Mouse (Mus musculus) brown adipose tissue, adult 24 weeks (tissue): ENCODE results near the gene Eng. TPM values are rescaled to one million over a fixed set of nuclear protein-coding genes. Genes with fewer than 3 reads are reported as not detected.
A peak's percentile ranks its signal among the peaks of the same experiment; 100 is the strongest.

Experiments used
- H3K27ac ChIP-seq: fragments of 200-500 bp; replicated peaks from 2 replicates; pipeline ENCODE4 v1.5.1; 2012; ENCODE audit warnings: low read depth, mild to moderate bottlenecking, low read length
- H3K4me1 ChIP-seq: fragments of 200-500 bp; 2 replicates; pipeline ENCODE4 v1.6.1; 2012; ENCODE audit warnings: low read length, mixed read lengths; ENCODE audit not compliant: control insufficient read depth, insufficient read depth, insufficient read length
- H3K4me3 ChIP-seq: fragments of 200-500 bp; 2 replicates; pipeline ENCODE4 v1.5.1; 2012; ENCODE audit warnings: low read depth, mild to moderate bottlenecking, low read length, moderate library complexity; ENCODE audit not compliant: insufficient read depth
- polyA plus RNA-seq: library from polyadenylated mRNA; stranded (reverse); fragments of >200 nt; gene quantifications from 2 replicates; pipeline ENCODE4 v1.2.4, GENCODE M21; 2012; ENCODE audit not compliant: missing spikeins, insufficient read depth, insufficient read length

The Eng gene
- 22.4 and 28.7 TPM in 2 replicates for polyA plus RNA-seq

GRCm38 (mm10) chr2:32646379-32647056, at the start of gene Eng:
TSS of gene Eng (plus strand) at chr2:32646595.
- Histone ChIP-seq H3K4me3 (peak within 1 kb of the TSS; percentile 95), H3K27ac (peak within 1 kb of the TSS; percentile 100), H3K4me1 (peaks cover 32% of the 10 kb centered on the region)

- peaks cover 10% of the 10 kb centered on the region for H3K4me1 ChIP-seq
- no peak overlapping the region for H3K4me3 ChIP-seq
- no peak overlapping the region for H3K27ac ChIP-seq
Observed at GRCm38 (mm10) chr2:32596725-32597124, 49.7 kb upstream of the Eng start.

GRCm38 (mm10) chr2:32597248-32597647, 49.1 kb upstream of the Eng start:
- no peak overlapping the region for H3K4me3 ChIP-seq
- peaks cover 10% of the 10 kb centered on the region for H3K4me1 ChIP-seq
- 0 out of 2 replicates have a peak overlapping the region, but pooled peaks have one; percentile 23 for H3K27ac ChIP-seq

DNA sequence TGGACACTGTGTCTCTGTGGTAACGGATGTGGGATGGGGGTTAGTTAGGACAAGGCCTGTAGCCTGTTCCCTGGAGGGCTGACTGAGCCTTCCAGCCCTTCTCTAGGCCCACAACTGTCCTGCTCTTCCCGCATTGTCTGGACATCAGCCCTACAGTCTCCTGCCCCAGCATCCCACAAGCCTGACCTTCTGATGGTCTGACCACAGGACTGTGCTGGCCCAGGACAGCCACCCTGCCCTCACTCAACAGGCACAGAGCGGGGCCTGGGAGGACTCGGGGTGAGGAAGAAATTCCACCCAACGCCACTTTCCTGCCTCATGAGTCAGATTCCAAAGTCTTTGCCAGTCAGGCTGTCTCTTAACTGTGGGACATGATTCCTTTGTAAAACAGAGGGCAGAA, 48.7 kb upstream of the Eng start:
- Histone ChIP-seq H3K4me3 (no peak overlapping the region), H3K27ac (0 out of 2 replicates have a peak overlapping the region, but pooled peaks have one; percentile 16), H3K4me1 (peaks cover 10% of the 10 kb centered on the region)

DNA sequence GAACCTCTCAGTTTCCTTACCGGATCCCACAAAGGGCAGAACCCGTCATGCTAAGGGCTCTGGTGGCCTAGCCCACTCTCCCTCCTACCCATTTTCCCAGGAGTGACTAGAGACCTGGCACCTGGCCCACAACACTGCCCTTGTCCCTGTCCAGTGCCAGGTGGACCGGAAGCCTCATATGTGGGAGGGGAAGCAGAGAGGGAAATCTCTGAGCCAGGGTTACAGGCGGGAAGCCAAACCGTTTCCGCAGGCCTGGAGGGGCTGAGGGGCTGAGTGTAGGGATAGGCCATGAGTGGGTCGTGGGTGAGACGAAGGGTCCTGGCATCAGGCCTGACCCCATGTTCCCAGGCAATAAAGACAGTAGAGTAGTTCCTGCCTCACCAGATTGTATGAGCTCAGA, 47.9 kb upstream of the Eng start:
- peak overlapping the region; percentile 16; the same call in 1 of the 2 replicates for H3K27ac ChIP-seq
- peaks cover 10% of the 10 kb centered on the region for H3K4me1 ChIP-seq
- no peak overlapping the region for H3K4me3 ChIP-seq

- Histone ChIP-seq H3K4me3 (no peak within 1 kb of the TSS), H3K4me1 (peaks cover 10% of the 10 kb centered on the region), H3K27ac (no peak within 1 kb of the TSS)
Observed at GRCm38 (mm10) chr2:32599409-32599808, 47.0 kb upstream of the Eng start, which contains the start of gene St6galnac6. TSS of gene St6galnac6 (plus strand) at chr2:32599709.

- Histone ChIP-seq H3K4me1 (peaks cover 9% of the 10 kb centered on the region), H3K27ac (no peak overlapping the region), H3K4me3 (no peak overlapping the region)
Observed at GRCm38 (mm10) chr2:32601417-32602065, 44.9 kb upstream of the Eng start.

DNA sequence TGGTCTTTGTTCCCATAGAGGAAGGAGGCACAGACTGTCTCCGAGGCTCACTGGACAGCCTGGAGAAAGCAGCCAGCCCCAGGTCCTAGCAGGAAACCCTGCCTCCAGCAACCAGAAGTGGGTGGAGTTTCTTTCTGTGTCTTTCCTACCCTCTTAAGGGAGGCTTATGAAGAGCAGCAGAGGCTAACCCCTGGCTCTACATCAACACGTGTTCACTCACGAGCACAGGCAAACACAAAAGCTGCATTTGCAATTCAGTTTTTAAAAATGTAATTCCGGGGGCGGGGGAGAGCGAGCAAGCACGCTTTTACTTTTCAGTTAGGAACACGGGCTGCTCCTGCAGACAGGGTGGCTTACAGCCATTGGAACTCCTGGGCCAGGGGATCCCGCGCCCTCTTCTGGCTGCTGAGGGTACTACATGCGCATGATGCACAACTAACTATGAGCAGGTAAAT, 43.8 kb upstream of the Eng start:
- peak overlapping the region; percentile 55 for H3K4me3 ChIP-seq
- H3K27ac ChIP-seq = peak overlapping the region; percentile 70
- peaks cover 4% of the 10 kb centered on the region for H3K4me1 ChIP-seq

DNA sequence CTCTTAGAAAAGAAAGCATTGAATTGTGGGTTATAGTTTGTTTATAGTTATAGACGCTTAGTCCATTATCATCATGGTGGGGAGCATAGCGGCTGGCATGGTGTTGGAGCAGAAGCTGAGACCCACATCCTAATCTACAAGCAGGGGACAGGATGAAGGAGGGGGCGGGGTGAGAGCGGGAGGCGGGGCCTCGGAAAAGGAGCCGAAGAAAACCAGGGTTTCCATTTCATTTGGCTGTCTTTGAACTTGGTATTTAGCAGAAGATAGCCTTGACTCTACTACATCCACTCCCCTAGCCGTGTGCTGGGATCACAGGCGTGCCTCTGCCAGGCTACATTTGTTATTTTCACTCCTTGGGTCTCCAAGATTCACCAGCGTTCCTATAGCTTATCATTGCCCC, 41.8 kb upstream of the Eng start:
- H3K4me1 ChIP-seq = peaks cover 11% of the 10 kb centered on the region
- H3K4me3 ChIP-seq = no peak overlapping the region
- H3K27ac ChIP-seq = no peak overlapping the region

DNA sequence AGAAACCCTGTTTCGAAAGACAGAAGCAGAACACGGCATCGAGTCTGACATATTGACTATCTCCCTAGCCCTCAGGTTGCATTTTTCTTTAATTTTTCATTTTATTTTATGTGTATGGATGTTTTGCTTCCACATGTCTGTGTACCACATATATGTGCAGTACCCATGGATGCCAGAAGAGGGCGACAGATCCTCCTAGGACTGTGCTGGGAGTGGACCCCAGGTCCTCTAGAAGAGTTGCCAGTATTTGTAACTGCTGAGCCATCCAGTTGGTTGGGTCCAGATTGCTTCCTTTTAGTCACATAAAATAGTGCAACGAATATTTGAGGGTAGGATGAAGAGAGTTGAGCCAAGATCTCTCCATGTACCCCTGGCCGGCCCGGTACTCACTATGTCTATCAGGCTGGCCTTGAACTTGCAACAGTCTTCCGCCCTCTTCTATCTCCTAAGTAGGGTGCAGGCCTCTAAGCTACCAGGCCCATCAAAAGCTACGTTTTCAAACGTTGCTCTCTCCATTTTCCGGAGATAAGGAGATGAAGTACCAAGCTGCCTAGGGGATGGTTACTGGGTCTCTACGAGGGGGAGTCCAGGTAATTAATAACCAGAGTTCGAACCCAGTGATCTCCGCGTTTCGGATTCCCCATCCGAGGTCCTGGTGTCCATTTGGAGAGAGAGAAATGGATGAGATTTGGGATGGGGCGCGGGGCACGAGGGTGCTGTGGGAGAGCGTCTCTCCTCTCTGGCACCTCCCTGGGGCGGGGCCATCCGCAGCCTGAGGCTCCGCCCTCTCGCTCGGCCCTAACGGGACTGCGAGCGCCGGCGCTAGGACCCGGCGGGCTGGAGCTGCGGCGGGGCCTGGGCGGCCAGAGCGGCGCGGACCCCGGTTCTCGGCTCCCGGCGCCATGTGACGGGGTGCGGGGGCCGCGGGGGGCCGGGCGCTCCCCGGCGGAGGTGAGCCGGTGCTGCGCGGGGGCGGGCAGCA, 39.9 kb upstream of the Eng start:
- Histone ChIP-seq H3K27ac (no peak overlapping the region), H3K4me1 (peaks cover 7% of the 10 kb centered on the region; the same call in 1 of the 2 replicates), H3K4me3 (peak overlapping the region; percentile 92)

GRCm38 (mm10) chr2:32607262-32607947, 39.0 kb upstream of the Eng start:
- Histone ChIP-seq H3K27ac (peak overlapping the region; percentile 43), H3K4me1 (peaks cover 7% of the 10 kb centered on the region; the same call in 1 of the 2 replicates), H3K4me3 (peak overlapping the region; percentile 92)

DNA sequence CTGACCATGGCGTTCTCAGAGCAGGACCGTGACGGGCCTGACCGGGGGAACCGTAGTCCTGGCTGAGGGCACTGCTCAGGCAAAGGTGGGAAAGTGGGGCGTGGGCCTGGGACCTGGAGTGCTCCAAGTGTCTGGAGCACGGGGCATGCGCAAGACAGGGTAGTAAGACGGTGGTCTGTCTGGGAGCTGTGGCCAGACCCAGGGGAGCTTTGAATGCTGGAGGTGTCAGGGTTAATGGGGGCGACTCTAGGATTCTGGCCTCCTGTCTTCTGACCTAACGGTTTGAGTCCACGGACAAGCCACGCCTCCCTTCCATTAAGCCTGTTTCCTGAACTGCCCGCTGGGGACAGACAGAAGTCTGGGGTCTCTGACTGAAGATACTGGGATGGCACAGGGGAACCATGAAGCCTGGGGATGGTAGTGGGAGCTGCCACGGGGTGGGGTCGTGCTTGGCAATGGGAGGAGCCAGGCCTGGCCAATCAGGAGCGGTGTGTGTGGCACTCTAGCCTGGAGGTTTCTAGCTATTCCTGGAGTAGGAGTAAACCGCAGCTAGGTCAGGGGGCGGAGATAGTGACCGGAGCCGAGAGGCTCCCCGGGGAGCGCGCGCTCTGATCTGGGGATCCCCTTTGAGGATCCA, 38.1 kb upstream of the Eng start:
- H3K4me1 ChIP-seq = peaks cover 7% of the 10 kb centered on the region; the same call in 1 of the 2 replicates
- peak overlapping the region; percentile 92 for H3K4me3 ChIP-seq
- peak overlapping the region; percentile 93 for H3K27ac ChIP-seq

DNA sequence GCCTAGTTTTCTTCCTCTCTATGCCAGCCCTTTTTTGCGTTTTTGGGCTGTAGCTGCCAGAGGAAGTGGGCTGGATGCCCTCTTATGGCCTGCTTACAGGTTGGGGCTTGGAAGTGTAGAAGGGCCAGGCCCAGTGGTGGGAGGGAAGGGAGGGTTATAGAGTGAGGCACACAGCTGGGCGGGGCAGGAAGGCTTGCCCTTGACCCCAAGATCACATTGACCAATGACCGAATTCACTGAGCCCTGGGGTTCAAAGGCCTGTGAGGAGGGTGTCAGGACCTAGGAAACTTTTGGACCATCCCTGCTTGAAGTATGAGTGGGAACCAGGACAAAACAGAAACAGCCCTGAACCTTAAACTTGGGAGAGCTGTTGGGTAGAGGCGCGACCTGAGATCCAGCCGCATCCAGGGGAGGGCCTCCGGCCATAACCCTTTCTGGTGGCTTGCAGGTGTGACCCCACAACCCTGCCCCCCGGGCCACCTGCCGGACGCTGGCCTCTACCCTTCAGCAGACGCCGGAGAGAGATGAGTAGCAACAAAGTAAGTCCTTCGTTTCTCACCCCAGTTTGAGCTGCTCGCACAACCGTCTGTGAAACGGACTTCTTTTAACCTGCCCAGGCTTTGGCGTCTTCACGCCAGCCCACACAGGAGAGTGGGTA, 37.5 kb upstream of the Eng start:
- Histone ChIP-seq H3K27ac (peak overlapping the region; percentile 93), H3K4me1 (peaks cover 7% of the 10 kb centered on the region; the same call in 1 of the 2 replicates), H3K4me3 (peak overlapping the region; percentile 92)
